Mouse (Mus musculus): ENCODE data around the gene Zfp746. TPM values are rescaled to one million over a fixed set of nuclear protein-coding genes. Genes with fewer than 3 reads are reported as not detected.
"Not testable (repeated sequence)": the region's sequence is repeated elsewhere in the genome, so short reads cannot be mapped to it uniquely, and the experiment has no call there.

Gene Zfp746
- polyA plus RNA-seq (2015; fragmentation: Nextera tagmentation; extraction: Ambion mirVana) = 20.0 and 21.7 TPM in 2 replicates

DNA sequence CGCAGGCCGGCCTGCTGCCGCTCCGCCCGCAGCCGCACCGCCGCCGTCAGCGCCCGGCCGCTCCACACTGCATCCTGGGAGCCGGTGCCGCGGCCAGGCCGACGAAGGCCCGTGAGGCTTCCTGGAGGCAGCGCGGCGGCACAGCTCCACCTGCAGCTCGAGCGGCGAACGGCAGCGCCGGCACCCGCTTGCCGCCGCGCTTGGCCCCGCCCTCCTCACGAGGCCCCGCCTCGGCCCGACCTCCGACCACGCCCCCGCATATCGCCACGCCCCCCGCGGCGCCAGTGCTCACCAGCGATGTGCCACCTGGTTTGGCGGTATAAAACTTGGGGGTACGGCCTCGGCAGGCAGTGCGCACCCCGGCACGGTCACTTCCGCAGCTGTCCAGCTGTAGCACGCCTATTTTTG lies at the start of gene Zfp746:
TSS of gene Zfp746 (minus strand) at position 123 of the 408 bp plus-strand sequence.
- Histone ChIP-seq H3K36me3 (ENCODE audit: control insufficient read depth, insufficient read depth) (peaks cover 15% of the 10 kb centered on the region), H3K27me3 (replicated peaks; ENCODE audit: control insufficient read depth, insufficient read depth, low read length) (no peaks in the 10 kb centered on the region), H3K9me3 (ENCODE audit: control insufficient read depth, low read length) (no peaks in the 10 kb centered on the region), H3K9ac (replicated peaks; ENCODE audit: low read depth, low read length) (peak within 1 kb of the TSS; percentile 74), H3K4me2 (ENCODE audit: low read length) (peak within 1 kb of the TSS; percentile 57), H3K27ac (ENCODE audit: low read length) (peak within 1 kb of the TSS; percentile 85), H3K4me3 (replicated peaks; ENCODE audit: low read length) (peak within 1 kb of the TSS; percentile 81), H3K4me1 (replicated peaks; ENCODE audit: control insufficient read depth, insufficient read depth, low read length) (peaks cover 10% of the 10 kb centered on the region)
- ATAC-seq = peak; percentile 96
- under 1% methylated on average over 41 of the region's 53 CpGs for WGBS

DNA sequence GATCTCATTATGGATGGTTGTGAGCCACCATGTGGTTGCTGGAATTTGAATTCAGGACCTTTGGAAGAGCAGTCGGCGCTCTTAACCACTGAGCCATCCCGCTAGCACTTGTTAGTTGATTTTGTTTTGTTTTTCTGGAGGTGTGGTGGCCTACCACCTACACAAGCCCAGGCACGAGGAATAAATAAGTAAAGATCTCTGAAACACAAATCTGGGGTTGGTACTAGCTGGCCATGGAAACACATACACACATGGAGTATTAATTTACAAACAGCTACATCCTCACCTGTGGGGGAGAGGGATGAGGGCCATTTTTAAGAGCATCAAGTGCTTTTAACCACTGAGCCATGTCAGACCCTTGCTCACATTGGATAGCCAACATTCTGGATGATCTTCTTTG lies 34.7 kb upstream of the Zfp746 start:
- not testable (repeated sequence) for H3K4me1 ChIP-seq (replicated peaks; ENCODE audit: control insufficient read depth, insufficient read depth, low read length); H3K27ac ChIP-seq (ENCODE audit: low read length); H3K9me3 ChIP-seq (ENCODE audit: control insufficient read depth, low read length); H3K36me3 ChIP-seq (ENCODE audit: control insufficient read depth, insufficient read depth); H3K27me3 ChIP-seq (replicated peaks; ENCODE audit: control insufficient read depth, insufficient read depth, low read length); ATAC-seq; H3K4me3 ChIP-seq (replicated peaks; ENCODE audit: low read length); H3K4me2 ChIP-seq (ENCODE audit: low read length); H3K9ac ChIP-seq (replicated peaks; ENCODE audit: low read depth, low read length)
- WGBS = 79% methylated on average over 4 of the region's 4 CpGs

DNA sequence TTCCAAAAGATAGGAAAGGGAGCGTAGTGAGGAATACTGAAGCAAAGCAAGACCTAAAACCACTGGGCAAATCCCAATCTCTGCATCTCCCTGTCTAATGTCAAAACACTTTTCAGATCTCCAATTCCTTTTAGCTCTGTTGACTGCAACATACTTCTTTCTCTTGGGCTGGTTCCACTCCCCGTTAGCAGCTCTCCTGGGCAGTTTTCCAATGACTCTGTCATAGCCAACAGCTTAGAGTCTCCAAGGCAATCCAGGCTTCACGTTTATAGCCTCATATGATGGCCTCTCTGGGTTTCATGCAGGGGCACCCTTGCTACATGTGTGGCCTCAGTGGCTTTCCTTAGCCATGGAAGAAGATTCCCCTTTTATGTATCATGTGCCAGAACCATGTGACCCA lies 29.6 kb upstream of the Zfp746 start:
- Histone ChIP-seq H3K4me1 (replicated peaks; ENCODE audit: control insufficient read depth, insufficient read depth, low read length) (no peaks in the 10 kb centered on the region), H3K9ac (replicated peaks; ENCODE audit: low read depth, low read length) (no peak overlapping the region), H3K36me3 (ENCODE audit: control insufficient read depth, insufficient read depth) (no peaks in the 10 kb centered on the region), H3K27ac (ENCODE audit: low read length) (no peak overlapping the region), H3K4me2 (ENCODE audit: low read length) (no peak overlapping the region), H3K27me3 (replicated peaks; ENCODE audit: control insufficient read depth, insufficient read depth, low read length) (no peaks in the 10 kb centered on the region), H3K9me3 (ENCODE audit: control insufficient read depth, low read length) (no peaks in the 10 kb centered on the region), H3K4me3 (replicated peaks; ENCODE audit: low read length) (no peak overlapping the region)
- ATAC-seq = no peak
- WGBS = 48% methylated on average over 3 of the region's 3 CpGs

DNA sequence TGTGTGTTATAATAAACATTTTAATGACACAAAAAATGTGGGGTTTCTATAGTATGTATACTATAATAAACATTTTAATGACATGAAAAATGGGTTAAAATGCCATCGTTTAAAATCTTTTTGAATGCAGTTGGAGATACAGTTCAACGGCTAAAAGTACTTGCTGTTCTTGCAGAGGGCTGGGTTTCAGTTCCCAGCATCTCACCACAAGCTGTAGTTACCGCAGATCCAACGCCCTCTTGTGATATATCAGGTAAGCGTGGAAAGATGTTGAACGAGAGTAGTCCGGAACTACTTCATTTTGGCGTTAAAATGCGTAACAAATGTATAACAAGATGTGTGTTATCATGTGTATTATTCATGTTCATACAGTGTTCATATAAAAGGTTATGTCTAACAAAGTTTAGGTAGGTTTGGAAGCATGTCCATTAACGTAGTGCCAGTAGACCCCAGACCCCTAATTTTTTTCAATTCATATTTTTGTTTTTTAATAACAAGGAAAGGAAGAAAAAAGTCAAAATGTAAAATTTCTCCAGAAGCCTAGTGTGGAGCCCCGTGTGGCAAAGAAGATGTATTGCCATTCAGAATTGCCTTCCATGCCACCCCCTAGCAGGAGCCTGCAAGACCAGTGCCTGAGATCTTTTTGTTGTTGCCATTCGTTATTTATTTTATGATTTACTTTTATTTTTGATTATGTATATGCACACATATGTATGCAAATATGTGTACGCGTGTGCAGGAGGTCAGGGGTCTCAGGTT lies 743 bp upstream of the Zfp746 start:
- peaks cover 10% of the 10 kb centered on the region for H3K4me1 ChIP-seq (replicated peaks; ENCODE audit: control insufficient read depth, insufficient read depth, low read length)
- peak overlapping the region; percentile 81 for H3K4me3 ChIP-seq (replicated peaks; ENCODE audit: low read length)
- H3K27ac ChIP-seq (ENCODE audit: low read length) = no peak overlapping the region
- no peak overlapping the region for H3K9ac ChIP-seq (replicated peaks; ENCODE audit: low read depth, low read length)
- H3K9me3 ChIP-seq (ENCODE audit: control insufficient read depth, low read length) = no peaks in the 10 kb centered on the region
- H3K27me3 ChIP-seq (replicated peaks; ENCODE audit: control insufficient read depth, insufficient read depth, low read length) = no peaks in the 10 kb centered on the region
- no peak for ATAC-seq
- WGBS = 42% methylated on average over 14 of the region's 14 CpGs
- H3K36me3 ChIP-seq (ENCODE audit: control insufficient read depth, insufficient read depth) = peaks cover 9% of the 10 kb centered on the region
- H3K4me2 ChIP-seq (ENCODE audit: low read length) = peak overlapping the region; percentile 57

DNA sequence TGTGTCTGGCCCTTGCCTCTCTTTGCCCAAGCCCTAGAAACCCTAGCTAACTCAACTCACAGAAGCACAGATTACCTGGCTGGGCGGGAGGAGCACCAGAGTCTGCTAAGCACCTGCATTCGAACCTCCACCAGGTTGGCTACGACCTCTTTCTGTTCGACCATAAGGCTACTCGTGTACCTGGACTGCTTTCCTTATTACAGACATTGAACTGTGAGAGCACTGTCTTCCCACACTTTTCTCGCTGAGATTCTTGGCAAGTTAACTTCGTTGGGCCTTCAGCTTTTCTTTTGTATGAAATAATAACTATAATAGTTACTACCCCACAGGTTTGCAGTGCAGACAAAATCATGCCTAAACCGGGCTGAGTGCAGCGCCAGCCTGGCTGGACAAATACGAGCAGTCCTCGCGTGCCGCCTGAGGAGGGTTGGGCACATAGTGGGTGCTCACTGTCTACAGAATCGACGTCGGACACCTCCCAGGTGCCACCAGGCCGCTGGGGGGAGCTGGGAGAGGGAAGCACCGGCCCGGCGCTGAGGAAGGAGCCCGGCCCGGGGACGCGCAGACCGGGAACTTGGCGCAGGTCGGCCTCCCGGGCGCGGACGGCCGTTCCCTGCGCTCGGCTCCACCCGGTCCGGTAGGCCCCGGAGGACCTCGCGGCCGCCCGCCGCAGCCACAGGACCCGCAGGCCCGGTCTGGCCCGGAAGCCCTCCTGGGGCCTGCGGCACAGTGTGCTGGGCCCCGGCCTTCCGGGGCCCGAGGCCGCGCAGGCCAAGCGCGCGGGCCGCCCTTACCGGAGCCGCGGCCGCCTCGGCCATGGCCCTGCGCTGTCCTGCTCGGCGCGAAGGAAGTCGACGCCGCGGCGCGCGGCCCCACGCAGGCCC lies 630 bp downstream of the Zfp746 start:
- Histone ChIP-seq H3K36me3 (ENCODE audit: control insufficient read depth, insufficient read depth) (peaks cover 22% of the 10 kb centered on the region), H3K27ac (ENCODE audit: low read length) (peak overlapping the region; percentile 85), H3K9ac (replicated peaks; ENCODE audit: low read depth, low read length) (peak overlapping the region; percentile 74), H3K9me3 (ENCODE audit: control insufficient read depth, low read length) (no peaks in the 10 kb centered on the region), H3K4me3 (replicated peaks; ENCODE audit: low read length) (peak overlapping the region; percentile 81), H3K27me3 (replicated peaks; ENCODE audit: control insufficient read depth, insufficient read depth, low read length) (no peaks in the 10 kb centered on the region), H3K4me1 (replicated peaks; ENCODE audit: control insufficient read depth, insufficient read depth, low read length) (peaks cover 10% of the 10 kb centered on the region), H3K4me2 (ENCODE audit: low read length) (peak overlapping the region; percentile 57)
- peak; percentile 85 for ATAC-seq
- 2% methylated on average over 62 of the region's 72 CpGs for WGBS

DNA sequence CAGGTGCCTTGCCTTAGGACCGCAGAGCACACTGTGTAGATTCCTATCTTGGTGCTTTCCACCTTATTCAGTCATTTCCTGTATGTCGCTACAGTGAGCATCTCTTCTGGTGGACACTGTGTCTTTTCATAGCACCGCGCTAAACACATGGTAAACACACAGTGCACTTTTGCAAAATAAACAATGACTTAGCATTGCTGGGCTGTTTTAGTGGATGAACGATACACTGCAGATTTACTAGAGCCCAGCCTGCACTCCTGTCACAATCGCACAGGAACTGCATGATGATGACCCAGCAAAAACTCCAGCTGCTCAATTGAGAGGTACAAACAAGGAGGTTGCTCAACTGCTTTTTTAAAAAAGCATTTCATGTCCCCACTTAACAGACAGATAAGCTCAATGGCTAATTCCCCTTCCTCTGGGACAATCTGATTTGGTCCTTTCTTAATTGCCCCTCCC lies 2.6 kb downstream of the Zfp746 start:
- H3K27ac ChIP-seq (ENCODE audit: low read length) = no peak overlapping the region
- no peak for ATAC-seq
- H3K4me3 ChIP-seq (replicated peaks; ENCODE audit: low read length) = no peak overlapping the region
- H3K9me3 ChIP-seq (ENCODE audit: control insufficient read depth, low read length) = no peaks in the 10 kb centered on the region
- H3K9ac ChIP-seq (replicated peaks; ENCODE audit: low read depth, low read length) = no peak overlapping the region
- H3K27me3 ChIP-seq (replicated peaks; ENCODE audit: control insufficient read depth, insufficient read depth, low read length) = no peaks in the 10 kb centered on the region
- WGBS = 94% methylated on average over 6 of the region's 6 CpGs
- peaks cover 30% of the 10 kb centered on the region for H3K36me3 ChIP-seq (ENCODE audit: control insufficient read depth, insufficient read depth)
- H3K4me1 ChIP-seq (replicated peaks; ENCODE audit: control insufficient read depth, insufficient read depth, low read length) = peaks cover 10% of the 10 kb centered on the region
- H3K4me2 ChIP-seq (ENCODE audit: low read length) = no peak overlapping the region

DNA sequence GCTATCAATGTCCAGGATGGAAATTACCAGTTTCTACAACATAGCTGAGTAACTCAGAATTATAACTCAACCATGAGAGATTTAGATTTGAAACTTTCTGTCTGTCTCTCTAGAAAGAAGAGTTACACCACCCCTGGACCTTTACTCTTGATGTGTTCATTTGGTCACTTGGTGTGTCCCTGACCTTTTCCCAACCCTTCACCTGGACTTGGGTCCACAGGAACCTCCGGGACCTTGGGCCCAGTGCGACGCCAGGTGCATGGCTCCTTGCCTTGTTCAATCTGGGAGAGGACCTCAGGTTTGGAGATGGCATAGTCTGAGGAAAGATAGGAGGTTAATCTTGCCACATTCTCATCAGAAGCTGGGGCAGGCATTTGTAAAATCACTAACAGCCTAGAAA lies 4.4 kb downstream of the Zfp746 start:
- peaks cover 39% of the 10 kb centered on the region for H3K36me3 ChIP-seq (ENCODE audit: control insufficient read depth, insufficient read depth)
- no peak for ATAC-seq
- H3K4me2 ChIP-seq (ENCODE audit: low read length) = no peak overlapping the region
- no peak overlapping the region for H3K27ac ChIP-seq (ENCODE audit: low read length)
- no peak overlapping the region for H3K4me3 ChIP-seq (replicated peaks; ENCODE audit: low read length)
- no peaks in the 10 kb centered on the region for H3K27me3 ChIP-seq (replicated peaks; ENCODE audit: control insufficient read depth, insufficient read depth, low read length)
- WGBS = 100% methylated on average over 3 of the region's 3 CpGs
- peaks cover 10% of the 10 kb centered on the region for H3K4me1 ChIP-seq (replicated peaks; ENCODE audit: control insufficient read depth, insufficient read depth, low read length)
- H3K9me3 ChIP-seq (ENCODE audit: control insufficient read depth, low read length) = no peaks in the 10 kb centered on the region
- H3K9ac ChIP-seq (replicated peaks; ENCODE audit: low read depth, low read length) = no peak overlapping the region

DNA sequence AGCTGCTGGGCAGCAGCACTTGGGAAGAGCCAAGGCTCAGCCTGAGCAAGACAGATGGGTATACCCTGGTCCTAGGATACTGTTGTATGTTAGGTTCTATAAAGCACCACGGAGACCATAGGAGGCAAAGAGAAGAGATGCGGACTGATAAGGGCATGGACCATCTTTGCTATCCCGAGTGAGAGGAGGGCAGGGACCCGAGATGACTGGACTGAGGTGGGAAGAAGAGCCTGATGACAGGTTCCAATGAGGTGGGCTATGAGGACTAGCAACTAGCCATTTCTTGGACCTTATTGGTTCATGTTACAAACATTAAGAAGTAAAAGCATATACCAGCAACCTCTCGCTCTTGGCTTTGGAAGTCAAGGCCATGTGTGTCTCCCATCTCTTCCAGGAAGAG lies 5.4 kb downstream of the Zfp746 start:
- 92% methylated on average over 5 of the region's 5 CpGs for WGBS

DNA sequence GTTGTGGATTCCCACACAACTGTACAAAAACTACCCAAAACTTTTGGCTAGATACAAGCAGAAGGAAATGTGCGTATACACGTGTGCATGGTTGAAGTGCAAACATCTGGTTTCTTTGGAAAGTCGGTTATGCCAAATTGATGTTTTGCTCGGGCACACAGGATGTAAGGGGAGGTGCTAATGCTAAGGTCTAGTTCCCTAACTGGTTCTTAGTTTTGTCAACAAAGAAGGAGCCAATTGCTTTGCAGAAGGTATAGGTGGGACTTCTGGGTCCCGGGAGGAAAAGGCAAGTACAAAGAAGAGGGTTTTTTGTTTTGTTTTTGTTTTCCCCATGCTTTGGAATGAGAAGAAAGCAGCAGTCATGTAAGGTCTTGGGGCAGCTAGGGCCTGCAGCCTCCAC lies 13.1 kb downstream of the Zfp746 start:
- Histone ChIP-seq H3K27me3 (replicated peaks; ENCODE audit: control insufficient read depth, insufficient read depth, low read length) (no peaks in the 10 kb centered on the region), H3K36me3 (ENCODE audit: control insufficient read depth, insufficient read depth) (peaks cover 7% of the 10 kb centered on the region; the same call in 1 of the 2 replicates), H3K4me3 (replicated peaks; ENCODE audit: low read length) (no peak overlapping the region), H3K4me2 (ENCODE audit: low read length) (no peak overlapping the region), H3K9me3 (ENCODE audit: control insufficient read depth, low read length) (no peaks in the 10 kb centered on the region), H3K27ac (ENCODE audit: low read length) (no peak overlapping the region), H3K9ac (replicated peaks; ENCODE audit: low read depth, low read length) (no peak overlapping the region), H3K4me1 (replicated peaks; ENCODE audit: control insufficient read depth, insufficient read depth, low read length) (no peaks in the 10 kb centered on the region)
- 89% methylated on average over 5 of the region's 5 CpGs for WGBS
- no peak for ATAC-seq

More for the DNA sequence above, 5.4 kb downstream of the Zfp746 start:
- ATAC-seq = no peak
- Histone ChIP-seq H3K9ac (replicated peaks; ENCODE audit: low read depth, low read length) (no peak overlapping the region), H3K27ac (ENCODE audit: low read length) (no peak overlapping the region), H3K4me3 (replicated peaks; ENCODE audit: low read length) (no peak overlapping the region), H3K36me3 (ENCODE audit: control insufficient read depth, insufficient read depth) (peaks cover 39% of the 10 kb centered on the region), H3K27me3 (replicated peaks; ENCODE audit: control insufficient read depth, insufficient read depth, low read length) (no peaks in the 10 kb centered on the region), H3K4me1 (replicated peaks; ENCODE audit: control insufficient read depth, insufficient read depth, low read length) (peaks cover 10% of the 10 kb centered on the region), H3K4me2 (ENCODE audit: low read length) (no peak overlapping the region), H3K9me3 (ENCODE audit: control insufficient read depth, low read length) (no peaks in the 10 kb centered on the region)
